Mouse (Mus musculus) kidney, adult 18-20 months (tissue): ENCODE measurements at regions not wholly inside any gene's neighbourhood (a gene's known extent, or its start where the extent isn't known, plus 50 kb on each side); places are given as distances from the start of the nearest gene placed in this dataset.

Experiments used
- DNase-seq: peaks from one replicate; pipeline ENCODE4 v3.0.0; 2021

DNA sequence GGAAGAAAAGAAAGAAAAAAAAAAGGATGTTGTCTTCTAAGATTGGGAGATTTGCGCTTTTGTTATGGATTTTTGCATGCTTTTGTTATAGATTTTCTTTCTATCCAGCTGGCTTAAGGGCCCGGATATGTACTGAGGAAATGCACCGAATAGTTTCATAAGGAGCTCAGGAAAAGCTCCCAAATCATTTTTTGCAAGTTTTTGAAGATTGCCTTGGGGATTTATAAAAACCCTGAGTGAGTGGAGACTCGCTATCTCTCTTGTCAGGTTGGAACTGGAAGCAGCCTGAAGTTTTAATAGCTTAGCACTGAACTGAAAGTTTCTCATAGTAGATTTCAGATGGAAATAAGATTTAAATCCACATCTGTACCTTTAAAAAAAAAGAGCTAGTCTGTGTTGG lies 188.0 kb upstream of the Prickle1 start:
- no peak for DNase-seq

DNA sequence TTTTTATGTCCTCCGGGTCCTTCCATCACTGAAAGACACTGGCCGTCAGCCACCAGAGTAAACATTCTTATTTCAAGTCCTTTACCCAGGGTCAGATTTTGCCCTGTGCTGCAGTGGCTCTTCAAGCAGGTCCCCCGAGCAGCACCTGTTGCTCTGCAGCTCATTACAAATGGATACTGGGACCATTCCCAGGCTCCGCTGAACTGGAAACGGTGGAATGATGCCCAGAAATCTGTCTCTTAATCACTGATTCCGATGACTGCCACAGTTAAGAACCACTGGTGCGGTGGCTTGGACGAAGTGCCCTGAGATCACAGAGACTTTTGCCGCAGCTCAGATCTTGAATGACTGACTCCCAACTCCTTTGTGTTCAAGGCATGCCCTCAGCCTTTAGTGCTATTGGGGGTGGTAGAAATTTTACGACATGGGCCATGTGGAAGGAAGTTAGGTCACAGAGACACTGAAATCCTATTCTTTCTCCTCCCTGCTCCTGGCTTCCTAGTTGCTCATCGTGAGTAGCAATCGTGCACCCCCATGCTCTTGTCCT lies 179.6 kb upstream of the Prickle1 start:
- peak; percentile 30 for DNase-seq

DNA sequence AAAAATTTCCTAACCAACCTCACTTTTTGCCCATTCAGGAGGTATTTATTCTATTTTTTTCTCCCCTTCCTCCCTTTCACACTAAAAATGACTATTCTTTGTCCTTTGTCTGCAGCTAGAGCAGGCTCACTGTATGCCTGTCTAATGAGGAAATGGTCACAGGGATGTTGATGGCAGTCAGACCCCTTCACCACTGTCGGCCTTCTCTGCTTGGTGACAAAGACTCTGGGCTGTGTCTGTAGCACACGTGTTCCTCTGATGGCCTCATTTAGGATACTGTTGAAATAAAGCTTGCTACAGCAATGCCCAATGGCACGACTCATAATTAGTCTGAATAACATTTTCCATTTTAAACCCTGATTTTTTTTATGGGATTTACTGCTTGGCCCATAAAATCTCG lies 178.6 kb upstream of the Prickle1 start:
- DNase-seq: no peak

DNA sequence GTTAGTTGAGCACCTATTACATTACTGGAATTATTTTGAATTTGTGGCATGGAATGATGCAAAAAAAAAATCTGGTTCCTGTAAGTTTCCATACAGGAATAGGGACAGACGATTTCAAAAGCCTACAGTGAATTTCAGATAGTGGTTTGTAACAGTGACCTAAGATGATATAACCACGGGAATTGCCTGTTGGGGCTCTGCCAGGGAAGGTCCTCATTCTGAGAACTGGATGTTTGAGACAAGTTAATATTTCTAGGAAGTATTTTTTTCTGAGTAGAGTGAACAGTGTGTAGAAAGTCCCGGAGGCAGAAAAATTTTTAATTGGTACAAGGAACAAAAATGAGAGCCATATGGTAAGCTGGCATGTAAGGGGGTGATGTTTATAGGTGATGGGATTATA lies 171.3 kb upstream of the Prickle1 start:
- no peak for DNase-seq

DNA sequence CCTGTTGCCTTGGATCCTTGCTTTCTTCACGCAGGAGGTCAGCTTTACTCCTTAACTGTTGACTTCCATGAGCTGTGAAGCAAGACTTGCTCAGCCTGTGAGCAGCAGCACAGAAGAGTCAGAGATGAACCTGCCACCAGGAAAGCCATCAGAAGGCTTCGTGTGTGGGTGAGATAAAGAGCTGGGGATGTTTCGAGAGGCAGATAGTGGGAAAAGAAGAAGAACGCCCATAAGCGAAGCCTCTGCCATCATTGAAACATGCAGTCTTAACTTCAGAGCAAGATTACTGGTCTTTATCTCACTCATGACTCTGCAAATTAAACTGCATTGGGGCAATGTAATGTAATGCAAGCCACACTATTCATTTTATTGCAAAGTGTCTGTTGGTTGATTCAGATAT lies 167.4 kb upstream of the Prickle1 start:
- DNase-seq: no peak

DNA sequence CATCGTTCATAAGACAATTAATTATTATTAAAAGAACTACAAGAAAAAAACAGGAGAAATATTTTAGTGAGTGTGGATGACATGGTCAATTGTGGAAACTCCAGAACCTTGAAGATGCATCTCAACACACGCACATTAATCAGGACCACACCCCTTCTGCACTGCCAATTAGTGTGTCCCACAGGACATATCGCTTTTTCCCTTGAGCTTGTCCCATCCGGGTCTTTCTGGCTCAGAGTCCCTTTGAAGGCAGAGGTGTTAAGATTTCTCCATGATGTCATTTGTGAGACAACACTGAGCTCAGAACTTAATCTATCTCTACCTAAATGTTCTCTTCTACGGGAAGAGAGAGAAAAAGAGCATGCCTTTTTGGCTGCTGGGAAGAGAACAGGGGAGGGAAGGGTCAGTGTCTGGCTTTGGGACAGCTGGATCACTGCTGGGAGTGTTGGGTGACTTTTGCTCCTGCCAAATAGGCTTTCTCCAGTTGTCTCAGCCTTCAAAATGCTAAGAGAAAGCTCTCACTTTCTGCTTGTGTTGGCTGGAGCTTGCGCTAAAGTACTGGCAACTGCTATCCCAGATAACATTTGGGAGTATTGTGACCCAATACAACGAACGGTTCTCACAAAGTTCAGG lies 162.6 kb upstream of the Prickle1 start:
- DNase-seq: no peak

DNA sequence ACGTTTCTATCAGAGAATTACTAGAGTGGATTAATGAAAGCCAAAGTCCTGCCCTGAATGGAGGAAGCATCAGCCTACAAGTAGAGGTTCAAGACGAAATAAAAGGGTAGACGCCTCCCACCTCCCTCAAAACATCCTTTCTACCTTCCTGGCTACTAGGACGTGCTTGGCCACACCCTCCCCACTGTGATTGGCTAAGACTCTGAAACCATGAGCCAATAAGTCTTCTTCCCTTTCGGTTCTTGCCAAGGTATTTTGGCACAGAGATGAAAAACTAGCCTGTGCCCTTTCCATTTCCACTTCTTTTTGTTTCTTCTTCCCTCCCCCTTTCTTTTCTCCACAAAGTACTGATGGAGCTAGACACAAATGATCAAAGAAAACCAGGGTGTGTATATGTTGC lies 160.3 kb upstream of the Prickle1 start:
- DNase-seq: no peak

DNA sequence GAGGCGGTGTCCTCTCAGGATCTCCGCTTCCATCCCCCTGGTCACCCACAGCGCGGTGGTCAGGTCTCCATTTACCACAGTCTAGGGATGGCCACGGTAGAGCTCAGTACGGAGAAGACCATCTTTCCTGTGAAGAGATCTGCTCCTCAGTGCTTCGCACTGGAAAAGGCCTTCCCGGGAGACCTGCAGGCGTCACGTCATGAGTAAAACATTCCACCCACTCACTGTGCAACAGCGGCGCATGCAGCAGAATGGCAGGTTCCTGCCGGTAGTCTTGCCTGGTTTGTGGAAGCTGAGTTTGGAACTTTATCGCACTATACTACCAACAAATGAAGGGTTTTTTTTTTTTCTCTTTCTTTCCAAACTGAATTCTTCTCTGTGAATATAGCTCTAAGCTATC lies 156.1 kb upstream of the Prickle1 start:
- no peak for DNase-seq

DNA sequence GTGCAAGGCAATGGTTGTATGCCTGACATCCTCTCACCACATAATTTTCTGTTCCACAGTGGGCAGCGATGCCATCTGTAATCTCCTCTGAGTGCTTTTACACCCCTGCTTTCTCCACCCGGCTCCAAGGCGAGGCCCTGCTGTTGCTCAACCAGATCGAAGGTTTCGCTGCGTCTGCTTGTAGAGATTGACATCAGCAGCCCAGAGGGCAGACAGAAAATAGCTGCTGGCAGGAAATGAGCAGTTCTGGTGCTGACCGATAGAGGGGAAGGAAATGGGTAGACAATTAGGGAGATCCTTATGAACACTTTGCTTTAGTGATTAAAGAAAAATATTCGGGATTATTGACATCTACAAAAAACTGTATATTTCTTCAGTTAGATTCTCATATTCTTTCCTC lies 155.3 kb upstream of the Prickle1 start:
- DNase-seq: peak; percentile 22

DNA sequence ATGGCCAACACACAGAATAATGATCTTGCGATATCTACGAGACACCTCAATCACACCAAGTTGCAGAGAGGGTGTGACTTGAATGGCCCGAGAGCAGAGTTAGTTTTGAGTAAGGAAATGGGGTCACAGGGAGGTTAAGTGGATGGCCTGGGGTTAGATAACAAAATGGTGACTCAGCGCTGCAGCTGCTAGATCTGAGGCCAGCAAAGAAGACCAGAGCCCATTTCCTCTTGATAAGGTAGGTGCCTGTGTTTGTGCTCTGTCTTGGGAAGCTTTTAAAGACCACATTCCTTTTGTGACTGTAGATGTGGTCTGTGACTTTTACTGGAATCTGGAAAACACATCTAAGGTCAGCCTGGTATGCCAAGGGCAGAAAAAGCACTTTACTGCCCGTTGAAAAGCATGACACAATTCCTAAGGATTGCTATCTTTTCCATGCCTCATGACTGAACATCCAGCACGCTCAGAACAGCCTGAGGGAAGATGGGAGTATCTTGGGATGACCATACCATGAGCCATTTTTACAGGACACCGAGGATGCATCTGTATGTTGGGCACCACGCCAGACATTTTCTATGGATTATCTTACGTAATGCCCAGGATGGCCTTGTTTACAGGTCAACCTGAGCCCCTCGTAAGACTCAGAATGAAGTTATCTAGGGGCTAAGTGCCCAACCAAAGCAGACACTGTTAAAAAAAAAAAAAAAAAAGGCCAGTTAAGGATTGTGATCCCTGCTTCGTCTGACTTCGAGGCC lies 148.7 kb upstream of the Prickle1 start:
- no peak for DNase-seq

DNA sequence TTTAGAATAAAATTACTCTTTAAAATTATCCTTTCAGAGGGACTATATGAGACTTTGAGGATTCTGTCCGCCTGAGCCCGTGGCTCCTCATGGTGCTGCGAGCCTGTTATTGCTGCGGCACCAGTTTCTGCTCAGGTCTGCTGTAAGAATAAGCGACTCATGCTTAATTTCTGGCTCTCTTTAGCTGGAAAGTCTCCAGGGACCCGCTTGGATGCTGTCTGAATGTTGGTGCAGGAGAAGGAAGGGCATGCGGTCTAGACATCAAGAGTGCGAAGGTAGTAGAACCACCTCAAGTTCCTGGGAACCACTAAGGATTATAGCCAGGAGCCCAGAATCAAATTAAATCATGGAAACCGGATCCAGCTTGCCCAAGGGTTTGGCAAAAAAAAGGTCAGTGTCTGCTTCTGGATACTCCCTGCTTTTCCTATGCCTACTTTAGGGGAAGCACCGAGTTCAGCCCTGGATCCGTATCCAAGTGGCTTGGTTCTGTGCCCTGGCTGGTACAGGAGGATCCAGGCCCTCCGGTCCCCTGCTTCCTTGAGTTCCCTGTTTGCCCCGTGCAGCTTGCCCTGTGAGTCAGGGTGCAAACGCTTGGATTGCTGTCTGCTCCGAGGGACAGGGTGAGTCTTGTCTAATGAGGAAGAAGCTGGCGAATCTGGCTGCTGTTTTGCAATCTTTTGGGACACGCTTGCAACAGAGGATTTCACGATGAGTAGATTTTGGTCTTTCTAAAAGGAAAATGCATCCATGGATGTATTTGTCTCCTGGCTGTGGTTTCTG lies 138.2 kb upstream of the Prickle1 start:
- no peak for DNase-seq

DNA sequence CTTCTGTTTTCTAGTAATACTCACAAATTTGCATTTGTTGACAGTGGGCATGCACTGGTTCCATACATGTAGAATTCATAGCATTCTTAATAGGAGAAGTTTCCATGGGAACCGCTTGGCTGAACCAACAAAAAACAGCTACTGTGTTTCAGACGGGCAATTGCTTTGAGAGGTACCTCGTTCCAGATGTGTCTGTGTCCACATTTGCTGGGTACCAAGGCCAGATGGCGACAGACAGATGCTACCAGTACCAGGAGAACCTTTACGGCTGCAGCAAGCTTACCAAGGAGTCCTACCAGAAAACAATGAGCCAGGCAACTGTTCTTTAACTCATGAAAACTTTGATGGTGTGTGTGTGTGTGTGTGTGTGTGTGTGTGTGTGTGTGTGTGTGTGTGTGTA lies 137.1 kb upstream of the Prickle1 start:
- no peak for DNase-seq

DNA sequence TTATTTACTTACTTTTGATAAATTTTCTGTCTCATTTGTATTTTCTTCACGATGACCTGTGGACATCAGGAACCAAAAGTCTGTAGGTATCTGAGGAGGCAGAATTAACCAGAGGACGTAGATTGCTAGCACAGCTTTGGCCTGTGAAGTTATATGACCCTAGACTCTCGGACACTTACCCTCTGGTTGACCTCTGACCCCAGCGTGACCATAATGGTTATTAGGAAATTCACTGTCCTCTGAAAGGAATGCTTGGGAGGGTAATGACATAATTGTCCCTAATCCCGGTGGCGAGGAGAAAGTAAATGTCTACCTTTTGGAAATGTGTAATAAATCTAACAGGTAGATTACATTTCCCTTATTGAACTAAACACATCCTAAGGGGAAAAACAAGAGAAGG lies 135.5 kb upstream of the Prickle1 start:
- no peak for DNase-seq

DNA sequence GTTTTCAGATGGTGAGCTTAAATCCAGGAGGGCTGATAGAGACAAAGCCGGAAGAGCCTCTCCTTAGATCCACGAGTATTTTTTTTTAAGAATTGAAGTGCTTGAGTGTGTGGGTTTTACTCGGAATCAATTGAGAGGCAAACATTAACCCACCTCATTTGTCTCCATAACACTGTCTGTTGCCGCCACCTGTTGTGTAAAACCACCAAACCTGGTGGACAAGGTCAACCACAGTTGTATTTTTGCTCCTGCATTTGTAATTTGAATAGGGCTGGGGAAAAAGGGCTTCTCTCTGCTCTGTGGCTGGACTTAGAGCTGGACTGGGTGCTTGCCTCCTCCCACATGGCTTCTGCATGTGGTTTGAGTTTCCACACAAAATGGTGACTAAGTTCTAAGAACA lies 119.8 kb upstream of the Prickle1 start:
- DNase-seq: no peak

DNA sequence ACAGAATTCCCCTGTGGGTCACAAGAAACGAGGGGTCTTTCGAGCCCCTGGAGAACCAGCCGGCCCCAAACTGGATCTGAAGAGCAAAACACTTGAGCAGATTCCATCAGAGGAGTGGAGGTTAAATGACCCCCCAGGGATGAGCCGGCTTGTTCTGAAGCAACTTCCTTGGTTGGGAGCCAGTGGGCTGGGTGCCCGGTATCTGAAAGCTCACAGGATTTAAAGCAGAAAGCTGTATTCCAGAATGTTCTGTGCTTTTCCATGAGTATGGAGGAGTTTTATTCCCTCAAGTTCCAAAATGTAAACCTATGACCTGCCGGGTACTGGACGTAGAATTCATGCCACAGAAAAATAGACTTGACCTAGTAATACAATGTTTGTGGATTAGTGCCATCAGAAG lies 117.7 kb upstream of the Prickle1 start:
- DNase-seq: peak; percentile 73

DNA sequence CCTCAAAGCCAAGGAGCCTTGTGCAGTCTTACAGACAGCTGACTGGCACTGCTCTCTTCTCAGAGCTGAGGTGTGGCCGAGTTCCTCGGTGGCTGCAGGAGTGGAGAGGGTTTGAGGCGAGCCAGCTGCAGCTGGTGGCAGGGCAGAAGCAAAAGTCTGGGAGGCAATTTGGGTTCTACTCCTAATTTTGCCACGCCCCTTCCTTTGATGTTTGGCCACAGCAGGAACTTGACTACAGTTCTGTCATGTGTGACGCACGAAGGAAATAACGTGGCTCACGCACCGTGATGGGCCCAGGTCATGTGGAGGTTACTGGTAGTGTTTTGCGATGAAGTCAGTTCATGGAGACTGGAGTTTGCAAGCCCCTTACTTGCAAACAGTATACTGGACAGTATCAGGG lies 116.9 kb upstream of the Prickle1 start:
- DNase-seq: no peak

DNA sequence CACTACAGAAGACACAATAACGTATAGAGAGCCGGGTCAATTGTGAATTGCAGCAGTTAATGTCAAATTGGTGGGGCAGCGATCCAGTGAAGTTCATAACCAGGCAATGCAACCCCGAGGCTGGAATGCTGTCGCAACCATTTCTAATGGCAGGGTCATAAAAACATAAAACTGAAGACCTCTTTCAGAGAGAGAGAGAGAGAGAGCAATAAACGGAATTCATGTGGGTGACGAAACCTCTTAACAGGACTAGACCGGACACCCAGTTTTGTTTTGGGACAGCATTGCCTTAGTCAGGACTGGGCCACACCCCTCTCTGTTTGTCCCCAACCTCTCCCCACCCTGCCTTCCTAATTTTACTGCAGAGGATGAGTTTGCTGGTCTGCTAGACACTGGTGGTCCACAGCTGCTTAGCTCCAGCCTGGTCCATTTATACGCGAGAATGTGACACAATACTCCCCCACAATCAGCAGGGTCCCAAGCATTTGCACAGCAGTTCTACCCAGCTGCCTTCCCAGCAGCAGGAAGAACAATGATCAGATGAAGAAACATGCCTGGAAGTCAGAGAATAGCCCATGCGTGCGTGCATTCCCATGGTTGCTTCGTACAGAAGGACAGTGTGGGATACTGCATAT lies 115.6 kb upstream of the Prickle1 start:
- no peak for DNase-seq

DNA sequence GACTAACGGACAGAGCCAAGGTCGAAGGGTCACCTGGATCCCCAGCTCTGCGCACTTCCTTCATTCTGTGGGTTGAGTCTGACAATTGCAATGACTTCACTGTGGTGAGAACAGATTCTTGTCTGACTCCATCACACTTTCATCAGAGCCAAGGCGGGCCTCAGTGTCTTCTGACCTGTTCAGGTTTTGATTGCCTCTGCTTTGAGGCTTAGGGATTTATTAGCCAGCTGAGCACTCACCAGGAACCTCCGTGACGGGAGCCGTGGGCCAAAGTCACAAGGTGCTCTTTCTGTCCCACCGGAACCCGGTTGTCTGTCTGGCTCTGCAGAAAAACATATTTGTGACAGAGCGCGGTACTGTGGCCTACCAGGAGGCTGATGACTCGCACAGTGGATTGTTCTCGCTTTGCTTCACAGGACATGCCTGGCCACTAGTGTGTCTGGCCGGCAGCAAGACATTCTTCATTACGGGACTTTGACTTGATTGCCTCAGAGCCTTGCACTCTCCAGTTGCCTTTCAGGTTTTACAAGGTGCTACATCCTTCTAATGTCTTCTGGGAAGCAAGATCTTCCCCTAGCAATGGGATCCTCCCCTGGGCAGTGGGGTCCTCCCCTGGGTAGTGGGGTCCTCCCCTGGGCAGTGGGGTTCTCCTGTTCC lies 114.9 kb upstream of the Prickle1 start:
- DNase-seq: peak; percentile 8

DNA sequence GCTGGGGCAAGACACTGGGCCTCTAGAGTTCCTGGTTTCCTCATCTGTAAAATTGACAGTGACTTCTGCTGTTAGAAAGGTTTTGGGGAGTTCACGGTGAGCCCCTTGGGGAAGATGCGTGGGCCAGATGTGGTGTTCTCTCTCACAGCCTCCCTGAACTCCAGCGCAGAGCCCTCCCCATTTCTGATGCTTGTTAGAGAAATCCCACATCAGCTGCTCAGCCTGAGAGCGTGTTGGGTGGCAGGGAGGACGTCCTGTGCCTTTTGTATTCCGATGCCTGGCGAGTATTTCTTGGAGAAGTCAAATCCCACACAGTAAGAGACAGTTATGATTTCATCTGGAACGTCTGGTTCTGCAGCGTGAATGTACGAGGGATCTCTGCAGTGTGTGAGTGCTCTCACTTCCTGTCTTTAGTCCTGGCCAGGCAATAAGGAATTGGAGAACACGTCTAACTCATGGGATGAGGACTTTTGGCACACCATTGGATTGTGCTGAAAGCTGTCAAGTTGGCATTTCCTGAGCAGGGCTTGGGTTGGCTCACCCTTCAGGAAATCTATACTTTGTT lies 110.8 kb upstream of the Prickle1 start:
- no peak for DNase-seq

DNA sequence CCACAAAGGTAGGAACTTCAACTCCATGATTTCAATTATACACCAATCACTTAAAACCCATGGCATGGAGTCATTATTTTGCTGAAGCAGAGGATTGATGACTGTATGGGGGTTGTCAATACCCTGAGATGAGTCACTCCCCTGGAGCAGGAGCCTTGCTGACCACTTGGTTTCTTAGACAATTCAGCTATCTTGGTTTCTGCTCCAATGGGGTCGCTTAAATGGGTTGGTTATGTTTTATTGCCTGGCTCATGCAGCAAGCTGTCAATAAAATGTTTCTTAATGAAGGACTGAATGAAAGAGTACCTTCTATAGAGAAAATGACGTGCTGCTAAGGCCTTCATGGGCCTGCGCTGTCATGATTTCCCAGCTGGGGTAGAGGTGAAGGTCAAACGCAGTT lies 110.0 kb upstream of the Prickle1 start:
- no peak for DNase-seq

DNA sequence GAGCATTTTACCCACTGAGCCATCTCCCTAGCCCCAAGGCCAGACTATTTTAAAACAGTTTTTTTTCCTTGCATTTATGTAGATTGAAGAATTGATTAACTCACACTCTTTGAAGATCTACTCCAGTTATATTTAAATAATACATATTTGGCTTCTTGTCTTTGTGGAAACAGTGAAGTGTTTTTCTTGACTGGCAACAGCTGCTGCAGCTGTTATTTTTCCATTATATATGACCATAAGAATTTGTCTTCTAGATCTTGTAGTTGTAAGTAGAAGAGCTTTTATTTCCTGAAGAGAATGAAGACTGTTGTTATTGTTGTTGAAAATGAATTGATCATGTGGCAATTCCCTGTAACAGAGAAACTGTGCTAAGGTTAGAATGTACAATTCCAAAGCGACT lies 109.4 kb upstream of the Prickle1 start:
- DNase-seq: no peak

DNA sequence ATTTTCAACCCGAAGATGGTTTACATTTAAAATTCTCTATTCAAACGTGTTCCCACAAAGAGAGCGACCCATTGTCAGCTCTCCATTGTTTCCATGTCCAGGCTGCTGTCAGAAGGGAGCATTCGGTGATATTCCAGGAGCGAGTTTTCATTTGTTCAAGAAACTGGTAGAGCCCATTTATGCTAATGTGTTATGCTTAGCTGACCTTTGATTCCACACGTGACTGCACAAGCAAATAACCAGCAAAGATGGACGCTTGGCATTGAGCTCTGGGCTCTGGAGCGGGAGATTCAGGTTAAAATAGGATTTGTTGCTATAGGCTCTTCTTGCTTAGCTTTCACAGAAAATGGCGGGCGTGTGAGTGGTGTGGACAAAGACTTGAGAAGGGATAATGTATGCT lies 105.3 kb upstream of the Prickle1 start:
- no peak for DNase-seq
